Mouse (Mus musculus): ENCODE measurements around the gene Unc80.

DNA sequence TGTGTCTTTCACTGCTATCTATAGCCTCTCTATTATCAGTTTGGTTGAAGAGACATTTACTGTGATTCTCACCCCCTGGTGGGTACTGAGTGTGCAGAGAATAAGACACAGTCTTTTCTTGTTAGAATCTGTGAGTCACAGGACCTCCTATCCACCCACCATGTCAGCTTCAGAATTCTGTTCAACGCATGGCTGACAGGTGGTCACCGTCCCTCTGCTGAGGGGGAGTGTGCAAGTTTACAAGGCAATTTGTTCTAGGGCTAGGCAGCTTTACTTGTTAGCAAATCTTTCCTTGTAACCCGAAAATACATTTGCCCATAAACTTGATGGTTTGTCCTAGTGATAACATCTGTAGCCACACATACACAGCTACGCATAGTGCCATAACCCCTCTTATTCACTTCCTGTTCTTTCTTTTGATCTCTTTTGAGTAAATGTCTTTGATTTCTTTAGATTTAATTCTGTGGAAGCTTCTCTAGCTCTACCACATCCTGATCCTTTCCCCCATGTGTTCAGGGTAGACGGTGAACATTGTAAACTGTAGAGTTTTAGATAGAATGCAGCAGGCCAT, 84.3 kb downstream of the Unc80 start:
- TF ChIP-seq ZNF384 (IDR thresholded peaks at IDR 0.05; ENCODE audit: low read depth, low read length) (no peak), ZC3H11A (IDR thresholded peaks at IDR 0.05; ENCODE audit: borderline replicate concordance, low read depth, low read length) (no peak), HCFC1 (IDR thresholded peaks at IDR 0.05; ENCODE audit: borderline replicate concordance, insufficient read depth, low read length) (no peak)
